Mouse (Mus musculus): ENCODE results near the gene Gap43.

DNA sequence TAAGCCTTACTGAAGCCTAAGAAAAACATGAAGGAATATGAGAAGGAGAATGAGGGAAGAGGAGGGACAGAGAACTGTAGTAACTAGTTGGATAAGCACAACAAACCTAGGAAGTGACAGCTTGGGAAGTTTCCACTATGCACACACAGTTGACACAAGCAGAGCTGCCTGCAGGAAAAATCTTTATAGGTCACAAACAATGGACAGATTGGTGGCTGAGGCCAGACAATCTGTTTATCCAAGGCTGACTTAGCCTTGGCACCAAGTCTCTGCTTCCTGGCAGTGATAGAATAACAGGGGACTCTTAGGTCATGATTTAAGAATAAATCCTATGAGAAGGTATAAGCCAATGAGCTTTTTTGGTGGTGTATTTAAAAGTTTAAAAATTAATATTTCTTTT, 20.6 kb downstream of the Gap43 start:
- TF ChIP-seq CTCF (conservative IDR thresholded peaks at IDR 0.05 in 1 of 2, IDR thresholded peaks at IDR 0.05 in 1 of 2; ENCODE audit: low read depth in 2 of 2, low read length in 2 of 2) (no peak), EP300 (IDR thresholded peaks at IDR 0.05; ENCODE audit: low read length) (no peak), TBP (conservative IDR thresholded peaks at IDR 0.05; ENCODE audit: low read depth, low read length) (no peak)
